Mouse (Mus musculus): ENCODE results near the gene Prkca. TPM values are rescaled to one million over a fixed set of nuclear protein-coding genes. Genes with fewer than 3 reads are reported as not detected.

Prkca gene
- polyA plus RNA-seq, 2 experiments from 2014 or later = 11.7 to 15.3 TPM

DNA sequence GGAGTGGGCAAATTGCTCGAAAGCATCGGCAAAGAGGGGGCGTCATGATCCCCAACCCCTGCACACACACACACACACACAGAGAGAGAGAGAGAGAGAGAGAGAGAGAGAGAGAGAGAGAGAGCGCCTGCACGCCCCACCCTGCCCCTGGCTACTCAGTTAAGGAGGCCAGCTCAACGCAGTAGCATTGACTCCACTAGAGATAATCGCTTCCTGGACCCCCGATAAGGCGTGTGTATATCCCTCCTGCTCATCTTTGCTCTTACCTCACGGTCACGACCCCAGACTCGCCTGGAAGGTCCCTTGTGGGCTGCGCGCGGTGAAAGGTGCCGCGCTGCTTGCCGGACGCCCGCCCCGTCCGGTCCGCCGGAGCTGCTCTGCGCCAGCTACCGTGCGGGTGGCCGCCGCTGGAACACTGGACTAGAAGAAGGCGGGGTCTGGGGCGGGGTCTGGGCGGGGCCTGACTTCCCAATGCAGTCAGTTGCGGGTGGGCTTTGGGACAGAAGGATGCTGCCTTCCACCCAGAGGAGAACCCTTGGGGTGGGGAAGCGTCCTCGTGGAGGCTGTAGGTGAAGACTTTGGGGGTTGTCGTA, 429.0 kb downstream of the Prkca start, which contains the start of gene Cacng5:
Gene Cacng5, minus strand, starts transcription at position 422 of the 593 bp plus-strand sequence.
- ATAC-seq = no peak

DNA sequence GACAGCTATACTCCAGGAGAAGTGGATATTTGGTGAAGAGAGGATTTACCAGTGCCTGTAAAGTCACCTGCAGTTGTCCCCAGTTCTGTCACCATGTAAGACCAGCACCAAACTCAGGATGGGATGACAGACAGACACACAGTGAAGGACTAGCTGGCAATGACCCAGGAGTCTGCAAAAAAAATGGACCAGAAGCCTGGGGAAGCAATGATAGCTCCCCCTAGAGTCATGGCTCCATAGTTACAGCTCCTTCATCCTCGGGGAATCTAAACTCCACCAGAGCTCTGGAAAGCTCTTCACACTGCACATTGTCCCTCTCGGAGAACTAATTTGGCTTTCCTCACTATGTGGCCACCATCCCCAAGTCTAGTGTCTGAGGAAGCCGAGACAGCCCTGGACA, 430.4 kb downstream of the Prkca start:
- no peak for ATAC-seq

DNA sequence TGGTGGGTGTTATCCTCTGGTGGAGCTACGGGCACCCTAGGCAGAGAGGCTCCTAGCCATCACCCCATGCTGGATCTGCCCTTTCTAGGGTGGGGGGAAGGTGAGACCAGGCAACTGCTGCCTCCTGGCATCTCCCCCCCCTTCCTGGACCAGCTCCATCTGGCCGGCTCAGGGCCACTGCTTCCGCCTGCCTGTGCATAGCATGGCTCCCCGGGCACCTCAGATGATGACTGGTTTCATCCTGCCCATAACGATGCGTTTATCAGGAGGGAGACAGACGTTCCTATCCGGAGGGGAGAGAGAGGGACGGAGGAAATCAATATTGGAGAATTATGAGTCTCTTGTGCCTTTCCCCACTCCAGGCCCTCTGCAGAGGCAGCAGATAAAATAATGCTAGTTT, 438.4 kb downstream of the Prkca start:
- ATAC-seq = no peak

DNA sequence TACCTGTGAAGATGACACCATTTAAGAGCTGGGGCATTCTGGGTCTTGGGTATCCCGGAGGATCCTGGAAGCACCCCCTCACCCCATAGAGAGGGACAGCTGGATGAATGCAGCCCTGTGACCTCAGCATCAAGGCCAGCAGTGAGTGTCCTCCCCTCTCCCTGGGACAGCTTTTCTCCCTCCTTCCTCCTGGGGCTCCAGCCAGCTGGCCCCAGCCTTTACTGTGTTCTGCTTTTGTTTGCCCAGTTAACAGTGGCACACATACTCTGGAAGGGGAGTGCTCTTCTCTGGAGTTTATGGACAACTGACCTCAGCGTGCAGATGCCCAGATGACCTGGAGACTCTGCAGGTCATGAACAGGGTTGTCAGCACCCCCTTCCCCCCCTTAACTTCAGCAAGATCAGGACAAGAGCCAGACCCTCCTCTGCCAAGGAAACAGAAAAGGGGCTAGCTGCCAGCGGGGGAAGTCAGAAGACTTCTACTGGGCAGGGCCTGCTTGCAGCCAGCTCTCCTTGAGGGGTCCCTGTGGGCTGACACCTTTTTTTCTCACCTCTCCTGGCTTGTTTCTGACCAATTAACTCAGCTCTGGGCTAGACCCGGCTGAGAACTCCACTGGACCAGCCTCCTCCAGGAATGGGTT, 439.6 kb downstream of the Prkca start:
- ATAC-seq = no peak

DNA sequence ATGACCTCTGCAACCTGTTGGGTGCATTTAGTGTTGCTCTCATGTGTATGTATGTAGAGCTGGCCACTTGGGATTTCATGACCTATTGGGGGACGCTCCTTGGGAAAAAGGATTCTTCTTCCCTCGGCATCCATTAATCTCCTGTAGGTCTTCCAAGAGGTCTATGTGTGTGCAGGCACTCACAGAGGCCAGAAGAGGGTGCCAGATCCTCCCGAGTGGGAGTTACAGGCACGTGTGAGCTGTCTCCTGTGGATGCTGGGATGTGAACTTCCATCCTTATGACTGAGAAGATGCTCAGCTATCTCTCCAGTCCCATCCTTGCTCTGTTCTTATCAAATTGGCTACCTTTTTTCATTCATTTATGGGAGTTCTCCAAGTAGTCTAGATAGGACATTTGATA, 443.3 kb downstream of the Prkca start:
- no peak for ATAC-seq

DNA sequence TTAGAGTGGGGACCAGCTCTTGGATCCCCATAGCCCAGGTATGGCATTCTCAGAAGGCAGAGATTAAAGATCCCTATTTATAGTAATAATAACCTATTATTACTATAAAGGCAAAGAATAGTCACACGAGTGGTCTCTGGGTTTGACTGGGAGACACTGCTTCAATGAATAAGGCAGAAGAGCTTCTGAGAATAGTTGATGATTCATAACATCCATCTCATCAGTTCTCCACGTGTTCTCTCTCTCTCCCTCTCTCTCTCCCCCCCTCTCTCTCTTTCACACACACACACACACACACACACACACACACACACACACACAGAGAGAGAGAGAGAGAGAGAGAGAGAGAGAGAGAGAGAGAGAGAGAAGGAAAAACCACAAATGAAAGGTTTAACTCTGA, 445.0 kb downstream of the Prkca start:
- no peak for ATAC-seq

DNA sequence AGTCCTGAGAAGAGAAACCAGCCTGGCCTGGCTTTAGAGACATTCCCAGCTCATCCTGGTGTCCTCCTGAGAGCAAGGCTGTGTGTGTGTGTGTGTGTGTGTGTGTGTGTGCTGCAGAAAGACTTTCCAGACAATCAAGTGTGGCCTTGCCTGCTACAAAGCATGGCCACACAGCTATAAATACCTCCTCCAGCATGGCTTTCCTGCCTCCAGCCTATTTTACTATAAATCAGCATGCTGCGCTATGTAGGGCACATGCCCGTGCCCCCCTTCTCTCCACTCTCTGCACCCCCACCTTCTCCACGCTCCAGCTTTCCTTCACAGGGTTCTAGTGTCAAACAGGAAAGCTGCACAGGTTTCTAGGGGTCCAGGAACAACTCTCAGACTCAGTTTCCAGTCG, 448.1 kb downstream of the Prkca start:
- no peak for ATAC-seq

DNA sequence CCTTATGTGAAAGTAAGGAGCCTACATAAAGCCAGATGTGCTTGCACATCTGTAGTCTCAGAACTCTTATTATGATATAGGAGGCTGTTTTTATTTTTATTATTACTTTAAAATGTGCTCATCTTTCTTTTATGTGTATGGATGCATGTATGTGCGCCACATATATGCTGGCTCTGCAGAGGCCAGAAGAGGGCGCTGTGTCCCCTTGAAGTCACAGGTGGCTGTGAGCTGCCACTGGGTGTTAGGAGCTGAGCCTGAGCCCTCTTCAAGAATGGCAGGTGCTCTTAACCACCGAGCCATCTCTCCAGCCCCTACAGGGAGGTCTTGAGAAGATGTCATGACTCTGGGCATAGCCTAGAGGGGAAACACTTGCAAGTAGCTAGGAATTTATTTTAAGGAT, 452.4 kb downstream of the Prkca start:
- no peak for ATAC-seq

DNA sequence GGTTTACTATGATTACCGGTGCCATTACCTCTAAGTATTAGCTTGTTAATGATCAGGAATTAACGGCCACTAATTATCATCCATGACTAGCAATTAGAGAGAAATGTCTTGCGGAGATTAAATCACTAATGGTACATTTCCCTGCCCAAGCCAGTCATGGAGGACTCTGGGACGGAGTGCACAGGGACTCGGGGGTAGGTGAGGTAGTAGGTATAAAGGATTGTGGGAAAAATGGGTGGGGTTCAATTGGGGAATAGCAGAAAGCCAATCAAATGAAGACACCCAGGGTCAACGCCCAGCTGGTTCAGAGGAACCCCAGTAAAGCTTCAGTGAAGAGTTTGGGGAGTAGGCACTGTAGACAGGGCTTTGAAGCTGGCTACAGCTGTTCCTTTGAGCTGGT, 456.4 kb downstream of the Prkca start:
- ATAC-seq = no peak

Other genes with a start within 250 kb of the Prkca start
- not detected for gene Apoh, start 574 bp downstream of the Prkca start, polyA plus RNA-seq (2017; shearing (Covaris generic))
- under 1 TPM; 0.17 to 0.33 TPM for gene Cep112, start 81.3 kb upstream of the Prkca start, polyA plus RNA-seq (2017; shearing (Covaris generic))

Data from activated CD4-positive, CD25-positive, alpha-beta regulatory T cell, adult 4 months (primary cell).